Mouse (Mus musculus) T-cell, adult 2 months (primary cell): ENCODE data around the gene Twnk.

Experiments
- DNase-seq: peaks from one replicate; pipeline ENCODE4 v3.0.0; 2022; ENCODE audit warnings: low spot score

Twnk gene

GRCm38 (mm10) chr19:45003740-45004516, 1.5 kb upstream of the Twnk start:
- DNase-seq = no peak

- DNase-seq = peak; percentile 96
Observed at GRCm38 (mm10) chr19:45005957-45006712, 672 bp downstream of the Twnk start, which contains the start of gene Mrpl43. TSS of gene Mrpl43 (minus strand) at chr19:45006442.

GRCm38 (mm10) chr19:45007021-45007420, 1.6 kb downstream of the Twnk start:
- DNase-seq = no peak

GRCm38 (mm10) chr19:45007425-45008191, 2.1 kb downstream of the Twnk start:
- no peak for DNase-seq

GRCm38 (mm10) chr19:45010646-45011045, 5.2 kb downstream of the Twnk start:
- no peak for DNase-seq

GRCm38 (mm10) chr19:45012219-45012618, 6.8 kb downstream of the Twnk start:
- no peak for DNase-seq

GRCm38 (mm10) chr19:45012636-45013035, 7.2 kb downstream of the Twnk start:
- DNase-seq = no peak

GRCm38 (mm10) chr19:45013581-45014225, 8.2 kb downstream of the Twnk start:
- no peak for DNase-seq

- DNase-seq = no peak
Observed at GRCm38 (mm10) chr19:45014335-45014971, 9.0 kb downstream of the Twnk start, which contains the start of gene Lzts2. TSS of gene Lzts2 (plus strand) at chr19:45014414.

- DNase-seq = no peak
Observed at GRCm38 (mm10) chr19:45014981-45015402, 9.5 kb downstream of the Twnk start.

- DNase-seq = peak; percentile 71
Observed at GRCm38 (mm10) chr19:45015518-45016281, 10.2 kb downstream of the Twnk start.

- no peak for DNase-seq
Observed at GRCm38 (mm10) chr19:45016341-45017215, 11.1 kb downstream of the Twnk start.

- no peak for DNase-seq
Observed at GRCm38 (mm10) chr19:45017216-45017771, 11.8 kb downstream of the Twnk start.

- DNase-seq = peak; percentile 24
Observed at GRCm38 (mm10) chr19:45017909-45018308, 12.4 kb downstream of the Twnk start.

GRCm38 (mm10) chr19:45018351-45018831, 12.9 kb downstream of the Twnk start:
- DNase-seq = no peak

- DNase-seq = no peak
Observed at GRCm38 (mm10) chr19:45020348-45020747, 14.9 kb downstream of the Twnk start.

GRCm38 (mm10) chr19:45021362-45021761, 15.9 kb downstream of the Twnk start:
- no peak for DNase-seq

GRCm38 (mm10) chr19:45023993-45024392, 18.5 kb downstream of the Twnk start:
- no peak for DNase-seq

- no peak for DNase-seq
Observed at GRCm38 (mm10) chr19:45024775-45025174, 19.3 kb downstream of the Twnk start.
